Mouse (Mus musculus) liver, embryonic 15.5 days (tissue): ENCODE data around the gene Pappa. TPM values are rescaled to one million over a fixed set of nuclear protein-coding genes. Genes with fewer than 3 reads are reported as not detected.

Experiments
- ATAC-seq: fragments of 200-750 bp; cut with Nextera tagmentation; 2 replicates; pipeline ENCODE4 v1.8.0; 2017; ENCODE audit warnings: moderate number of reproducible peaks, mild to moderate bottlenecking, moderate library complexity; ENCODE audit not compliant: insufficient read depth
- H3K27ac ChIP-seq: fragments of 300-500 bp; sonication (generic); replicated peaks from 2 replicates; pipeline ENCODE4 v1.5.1; 2015; ENCODE audit warnings: mild to moderate bottlenecking, inconsistent platforms
- H3K27me3 ChIP-seq: fragments of 300-500 bp; sonication (generic); 2 replicates; pipeline ENCODE4 v1.6.1; 2015; ENCODE audit warnings: mild to moderate bottlenecking, inconsistent platforms
- H3K36me3 ChIP-seq: fragments of 300-500 bp; sonication (generic); replicated peaks from 2 replicates; pipeline ENCODE4 v1.6.1; 2015; ENCODE audit warnings: moderate library complexity, mild to moderate bottlenecking, inconsistent platforms
- H3K4me1 ChIP-seq: fragments of 300-500 bp; sonication (generic); replicated peaks from 2 replicates; pipeline ENCODE4 v1.6.1; 2015; ENCODE audit warnings: inconsistent platforms
- H3K4me2 ChIP-seq: fragments of 300-500 bp; sonication (generic); 2 replicates; pipeline ENCODE4 v1.6.1; 2015; ENCODE audit warnings: moderate library complexity, mild to moderate bottlenecking, inconsistent platforms
- H3K4me3 ChIP-seq: fragments of 300-500 bp; sonication (generic); replicated peaks from 2 replicates; pipeline ENCODE4 v1.5.1; 2015; ENCODE audit warnings: mild to moderate bottlenecking, inconsistent platforms
- H3K9ac ChIP-seq: fragments of 300-500 bp; sonication (generic); 2 replicates; pipeline ENCODE4 v1.6.1; 2015; ENCODE audit warnings: moderate library complexity, mild to moderate bottlenecking, inconsistent platforms
- H3K9me3 ChIP-seq: fragments of 300-500 bp; sonication (generic); replicated peaks from 2 replicates; pipeline ENCODE4 v1.6.1; 2016; ENCODE audit warnings: inconsistent platforms
- WGBS: fragments of 180-500 bp; shearing (Covaris S2); methylation state at CpG from one replicate; pipeline ENCODE4 v1.1.7; 2015; ENCODE audit warnings: mixed read lengths; ENCODE audit not compliant: insufficient replicate concordance; 5-methylcytosine and 5-hydroxymethylcytosine counted together
- polyA plus RNA-seq: library from polyadenylated mRNA; unstranded; fragments of >200 nt; fragmentation: Nextera tagmentation; extraction: Ambion mirVana; gene quantifications from 2 replicates; pipeline ENCODE4 v1.2.1, GENCODE M21; 2015

Gene Pappa
- polyA plus RNA-seq, 1 experiment from 2014 or later, result 0.05 TPM

- Histone ChIP-seq H3K4me3 (no peak overlapping the region), H3K36me3 (no peaks in the 10 kb centered on the region), H3K4me1 (no peaks in the 10 kb centered on the region), H3K9me3 (no peaks in the 10 kb centered on the region), H3K27ac (no peak overlapping the region), H3K9ac (no peak overlapping the region), H3K4me2 (no peak overlapping the region), H3K27me3 (no peaks in the 10 kb centered on the region)
- WGBS, result 26% methylated on average over 9 of the region's 9 CpGs
- ATAC-seq, result no peak
Observed at GRCm38 (mm10) chr4:65217651-65218364, 93.8 kb downstream of the Pappa start.

GRCm38 (mm10) chr4:65223901-65224300 is 99.9 kb downstream of the Pappa start:
- no peak for ATAC-seq
- Histone ChIP-seq H3K9me3 (no peaks in the 10 kb centered on the region), H3K4me1 (no peaks in the 10 kb centered on the region), H3K27me3 (no peaks in the 10 kb centered on the region), H3K27ac (no peak overlapping the region), H3K4me2 (no peak overlapping the region), H3K36me3 (no peaks in the 10 kb centered on the region), H3K4me3 (no peak overlapping the region), H3K9ac (no peak overlapping the region)
- 71% methylated on average over 4 of the region's 4 CpGs for WGBS

GRCm38 (mm10) chr4:65238540-65238998 is 114.6 kb downstream of the Pappa start:
- Histone ChIP-seq H3K4me1 (no peaks in the 10 kb centered on the region), H3K9me3 (no peaks in the 10 kb centered on the region)
- WGBS, result 30% methylated on average over 8 of the region's 8 CpGs

GRCm38 (mm10) chr4:65242434-65242931 is 118.5 kb downstream of the Pappa start:
- Histone ChIP-seq H3K9ac (no peak overlapping the region), H3K27ac (no peak overlapping the region), H3K4me1 (no peaks in the 10 kb centered on the region), H3K4me2 (no peak overlapping the region), H3K4me3 (no peak overlapping the region), H3K36me3 (no peaks in the 10 kb centered on the region), H3K27me3 (no peaks in the 10 kb centered on the region), H3K9me3 (no peaks in the 10 kb centered on the region)
- WGBS, result 8% methylated on average over 3 of the region's 3 CpGs
- no peak for ATAC-seq

More at GRCm38 (mm10) chr4:65238540-65238998, 114.6 kb downstream of the Pappa start:
- no peak for ATAC-seq
- no peaks in the 10 kb centered on the region for H3K36me3 ChIP-seq
- no peak overlapping the region for H3K4me2 ChIP-seq
- H3K27me3 ChIP-seq, result no peaks in the 10 kb centered on the region
- H3K27ac ChIP-seq, result no peak overlapping the region
- H3K4me3 ChIP-seq, result no peak overlapping the region
- no peak overlapping the region for H3K9ac ChIP-seq

- Histone ChIP-seq H3K4me3 (no peak overlapping the region), H3K27ac (no peak overlapping the region), H3K36me3 (no peaks in the 10 kb centered on the region), H3K27me3 (no peaks in the 10 kb centered on the region), H3K9ac (no peak overlapping the region), H3K4me1 (no peaks in the 10 kb centered on the region), H3K9me3 (no peaks in the 10 kb centered on the region), H3K4me2 (no peak overlapping the region)
- 42% methylated on average over 2 of the region's 2 CpGs for WGBS
- ATAC-seq, result no peak
Observed at GRCm38 (mm10) chr4:65243245-65243644, 119.3 kb downstream of the Pappa start.

- Histone ChIP-seq H3K9ac (no peak overlapping the region), H3K4me3 (no peak overlapping the region), H3K4me1 (no peaks in the 10 kb centered on the region), H3K4me2 (no peak overlapping the region), H3K9me3 (no peaks in the 10 kb centered on the region), H3K36me3 (no peaks in the 10 kb centered on the region), H3K27ac (no peak overlapping the region), H3K27me3 (no peaks in the 10 kb centered on the region)
- ATAC-seq, result no peak
- WGBS, result 62% methylated on average over 4 of the region's 4 CpGs
Observed at GRCm38 (mm10) chr4:65245015-65245414, 121.0 kb downstream of the Pappa start.

GRCm38 (mm10) chr4:65245440-65245839 is 121.5 kb downstream of the Pappa start:
- Histone ChIP-seq H3K4me2 (no peak overlapping the region), H3K9me3 (no peaks in the 10 kb centered on the region), H3K4me1 (no peaks in the 10 kb centered on the region), H3K9ac (no peak overlapping the region), H3K4me3 (no peak overlapping the region), H3K27me3 (no peaks in the 10 kb centered on the region), H3K36me3 (no peaks in the 10 kb centered on the region), H3K27ac (no peak overlapping the region)
- ATAC-seq, result no peak
- WGBS, result 44% methylated on average over 3 of the region's 3 CpGs

- Histone ChIP-seq H3K4me3 (no peak overlapping the region), H3K9me3 (no peaks in the 10 kb centered on the region), H3K36me3 (no peaks in the 10 kb centered on the region), H3K4me1 (no peaks in the 10 kb centered on the region), H3K27me3 (no peaks in the 10 kb centered on the region), H3K27ac (no peak overlapping the region), H3K9ac (no peak overlapping the region), H3K4me2 (no peak overlapping the region)
- 16% methylated on average over 8 of the region's 8 CpGs for WGBS
- no peak for ATAC-seq
Observed at GRCm38 (mm10) chr4:65252193-65252592, 128.2 kb downstream of the Pappa start.

- 58% methylated on average over 1 of the region's 1 CpGs for WGBS
- no peak for ATAC-seq
- no peak overlapping the region for H3K4me2 ChIP-seq
Observed at GRCm38 (mm10) chr4:65254073-65254472, 130.1 kb downstream of the Pappa start.

GRCm38 (mm10) chr4:65267066-65267465 is 143.1 kb downstream of the Pappa start:
- H3K9me3 ChIP-seq, result no peaks in the 10 kb centered on the region
- ATAC-seq, result no peak
- H3K4me1 ChIP-seq, result no peaks in the 10 kb centered on the region
- no peak overlapping the region for H3K9ac ChIP-seq
- H3K4me2 ChIP-seq, result no peak overlapping the region
- no peak overlapping the region for H3K4me3 ChIP-seq
- WGBS, result 52% methylated on average over 2 of the region's 2 CpGs
- no peak overlapping the region for H3K27ac ChIP-seq
- H3K27me3 ChIP-seq, result no peaks in the 10 kb centered on the region
- no peaks in the 10 kb centered on the region for H3K36me3 ChIP-seq

More at GRCm38 (mm10) chr4:65254073-65254472, 130.1 kb downstream of the Pappa start:
- Histone ChIP-seq H3K36me3 (no peaks in the 10 kb centered on the region), H3K4me3 (no peak overlapping the region), H3K9me3 (no peaks in the 10 kb centered on the region), H3K9ac (no peak overlapping the region), H3K27ac (no peak overlapping the region), H3K4me1 (no peaks in the 10 kb centered on the region), H3K27me3 (no peaks in the 10 kb centered on the region)

GRCm38 (mm10) chr4:65269996-65270395 is 146.0 kb downstream of the Pappa start:
- WGBS, result 54% methylated on average over 2 of the region's 2 CpGs
- no peak for ATAC-seq
- no peaks in the 10 kb centered on the region for H3K36me3 ChIP-seq

GRCm38 (mm10) chr4:65272295-65272694 is 148.3 kb downstream of the Pappa start:
- no peak overlapping the region for H3K9ac ChIP-seq
- H3K36me3 ChIP-seq, result no peaks in the 10 kb centered on the region
- no peak overlapping the region for H3K27ac ChIP-seq
- 48% methylated on average over 4 of the region's 4 CpGs for WGBS
- no peaks in the 10 kb centered on the region for H3K27me3 ChIP-seq
- no peaks in the 10 kb centered on the region for H3K9me3 ChIP-seq
- H3K4me1 ChIP-seq, result no peaks in the 10 kb centered on the region
- no peak for ATAC-seq
- H3K4me2 ChIP-seq, result no peak overlapping the region
- no peak overlapping the region for H3K4me3 ChIP-seq

More at GRCm38 (mm10) chr4:65269996-65270395, 146.0 kb downstream of the Pappa start:
- no peak overlapping the region for H3K27ac ChIP-seq
- H3K4me2 ChIP-seq, result no peak overlapping the region
- H3K27me3 ChIP-seq, result no peaks in the 10 kb centered on the region
- H3K9ac ChIP-seq, result no peak overlapping the region
- H3K9me3 ChIP-seq, result no peaks in the 10 kb centered on the region
- no peaks in the 10 kb centered on the region for H3K4me1 ChIP-seq
- no peak overlapping the region for H3K4me3 ChIP-seq
